Mouse (Mus musculus): ENCODE measurements around the gene Zc3hav1l.

Gene Zc3hav1l

DNA sequence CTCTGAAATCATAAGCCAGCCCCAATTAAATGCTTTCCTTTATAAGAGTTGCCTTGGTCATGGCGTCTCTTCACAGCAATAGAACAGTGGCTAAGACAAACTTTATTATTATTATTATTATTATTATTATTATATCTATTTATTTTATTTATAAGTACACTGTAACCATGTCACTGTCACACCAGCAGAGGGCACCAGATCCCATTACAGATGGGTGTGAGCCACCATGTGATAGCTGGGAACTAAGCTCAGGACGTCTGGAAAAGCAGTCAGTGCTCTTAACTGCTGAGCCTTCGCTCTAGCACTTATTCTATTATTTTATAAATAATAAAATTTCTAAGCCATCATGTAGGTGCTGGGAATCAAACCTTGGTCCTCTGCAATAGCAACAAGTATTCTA, 5.4 kb downstream of the Zc3hav1l start:
- in situ Hi-C loops (cut with MboI; ENCODE audit: low pct_unique_long_range_greater_than_20kb in 1 of 2, low sequenced_read_pairs in 2 of 2, unreplicated experiment in 1 of 2) = loop anchor here in 1 of 2 experiments (25.0 kb wide), 1 partner anchor 406 kb away; no protein-coding TSS in a partner anchor

DNA sequence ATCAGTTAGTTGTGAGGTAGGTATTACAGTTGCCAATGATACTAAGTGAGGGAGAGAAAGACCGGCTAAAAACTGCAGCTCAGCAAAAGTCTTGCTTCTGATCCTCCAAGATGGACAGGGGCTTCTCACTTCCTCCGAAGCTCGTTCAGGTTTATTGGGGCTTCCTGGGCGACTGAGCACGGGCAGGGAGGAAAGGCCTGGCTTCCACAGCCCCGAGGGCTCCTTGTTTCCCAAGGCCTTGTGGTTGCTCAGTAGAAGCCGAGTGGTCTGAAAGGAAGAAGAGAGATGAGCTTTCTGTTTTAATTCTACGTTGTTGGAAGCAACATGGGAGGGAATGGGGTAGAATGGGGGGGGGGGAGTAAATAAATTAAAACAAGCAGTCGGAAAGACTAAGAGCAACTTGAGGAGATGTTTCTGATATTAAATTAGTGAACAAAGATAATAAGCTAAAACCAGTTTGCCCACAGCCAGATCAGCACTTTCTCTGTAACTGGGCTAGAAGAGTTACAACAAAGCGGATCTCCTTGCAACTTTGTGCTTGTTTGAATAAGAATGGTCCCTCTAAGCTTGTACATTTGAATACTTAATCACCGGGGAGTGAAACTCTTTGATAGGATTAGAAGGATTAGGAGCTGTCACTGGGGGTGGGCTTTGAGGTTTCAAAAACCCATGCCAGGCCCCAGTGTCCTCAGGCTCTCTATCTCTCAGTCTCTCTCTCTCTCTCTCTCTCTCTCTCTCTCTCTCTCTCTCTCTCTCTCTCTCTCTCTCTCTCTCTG, 6.0 kb downstream of the Zc3hav1l start:
- in situ Hi-C loops (cut with MboI; ENCODE audit: low pct_unique_long_range_greater_than_20kb in 1 of 2, low sequenced_read_pairs in 2 of 2, unreplicated experiment in 1 of 2) = loop anchor here in 1 of 2 experiments (25.0 kb wide), 1 partner anchor 406 kb away; no protein-coding TSS in a partner anchor

DNA sequence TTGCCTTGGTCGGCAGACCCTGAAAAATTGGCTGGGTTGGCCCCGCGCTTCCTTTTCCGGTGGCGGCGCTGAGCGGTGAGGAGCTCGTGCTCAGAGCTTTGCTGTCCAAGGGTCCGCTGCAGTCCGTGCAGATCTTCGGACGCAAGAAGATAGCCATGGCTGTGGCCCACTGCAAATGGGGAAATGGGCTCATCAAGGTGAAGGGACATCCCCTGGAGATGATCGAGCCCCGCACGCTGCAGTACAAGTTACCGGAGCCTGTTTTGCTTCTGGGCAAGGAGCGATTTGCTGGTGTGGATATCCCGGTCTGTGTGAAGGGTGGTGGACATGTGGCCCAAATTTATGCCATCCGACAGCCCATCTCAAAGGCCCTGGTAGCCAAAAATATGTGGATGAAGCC, 14.6 kb downstream of the Zc3hav1l start:
- in situ Hi-C loops (cut with MboI; ENCODE audit: low pct_unique_long_range_greater_than_20kb in 1 of 2, low sequenced_read_pairs in 2 of 2, unreplicated experiment in 1 of 2) = loop anchor here in 1 of 2 experiments (25.0 kb wide), 1 partner anchor 397 kb away; no protein-coding TSS in a partner anchor

DNA sequence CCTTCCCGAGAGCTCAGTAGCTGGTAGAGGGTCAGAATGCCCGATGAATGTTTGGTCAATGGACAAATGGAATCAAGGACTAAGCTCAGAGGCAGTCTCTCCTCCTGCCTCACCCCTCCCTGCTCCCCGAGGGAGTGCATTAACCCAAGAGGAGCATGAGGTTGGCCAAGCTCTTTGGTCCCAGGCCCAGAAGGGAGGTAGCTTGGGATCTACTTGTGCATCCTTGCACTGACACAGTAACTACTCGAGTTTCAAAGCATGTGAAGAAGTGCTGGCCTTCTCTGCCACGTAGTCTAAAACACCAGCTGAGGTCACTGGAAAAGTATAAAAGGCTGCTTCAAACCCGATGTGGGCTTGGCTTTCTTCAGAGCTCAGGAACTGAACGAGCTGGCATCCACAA, 34.6 kb downstream of the Zc3hav1l start:
- in situ Hi-C loops (cut with MboI; ENCODE audit: low pct_unique_long_range_greater_than_20kb in 1 of 2, low sequenced_read_pairs in 2 of 2, unreplicated experiment in 1 of 2) = loop anchor here in 1 of 2 experiments (5.0 kb wide), 1 partner anchor 107 kb away; no protein-coding TSS in a partner anchor

DNA sequence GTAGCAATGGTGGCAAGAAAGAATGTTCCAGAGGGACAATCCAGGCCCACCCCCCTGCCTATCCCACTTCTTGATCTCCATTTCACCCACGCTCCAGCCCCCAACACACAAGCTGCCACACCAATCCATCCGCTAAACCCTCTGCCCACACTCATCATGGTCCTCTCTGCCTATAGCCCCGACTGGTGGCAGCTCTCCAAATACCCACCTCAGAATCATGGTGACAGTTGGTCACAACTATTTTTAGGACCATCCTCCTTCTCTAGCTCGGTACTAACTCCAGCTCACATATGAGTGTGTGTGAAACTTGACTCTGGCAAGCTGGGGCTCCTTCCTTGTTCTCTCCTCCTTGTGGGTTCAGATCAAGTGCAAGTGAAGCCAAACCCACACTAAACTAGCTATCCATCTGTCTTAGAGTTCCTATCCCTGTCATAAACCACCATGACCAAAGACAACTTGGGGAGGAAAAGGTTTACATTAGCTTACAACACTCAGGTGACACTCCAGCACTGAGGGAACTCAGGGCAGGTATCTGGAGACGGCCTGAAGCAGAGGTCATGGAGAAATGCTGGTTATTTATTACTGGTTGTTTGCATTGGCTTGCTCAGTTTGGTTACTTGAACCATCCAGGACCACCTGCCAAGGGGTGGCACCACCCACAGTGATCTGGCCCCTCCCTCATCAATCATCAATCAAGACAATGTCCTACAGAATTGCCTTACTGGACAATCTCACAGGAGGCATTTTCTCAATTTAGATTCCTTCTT, 35.5 kb downstream of the Zc3hav1l start:
- in situ Hi-C loops (cut with MboI; ENCODE audit: low pct_unique_long_range_greater_than_20kb in 1 of 2, low sequenced_read_pairs in 2 of 2, unreplicated experiment in 1 of 2) = loop anchor here in 1 of 2 experiments (5.0 kb wide), 1 partner anchor 106 kb away; no protein-coding TSS in a partner anchor

DNA sequence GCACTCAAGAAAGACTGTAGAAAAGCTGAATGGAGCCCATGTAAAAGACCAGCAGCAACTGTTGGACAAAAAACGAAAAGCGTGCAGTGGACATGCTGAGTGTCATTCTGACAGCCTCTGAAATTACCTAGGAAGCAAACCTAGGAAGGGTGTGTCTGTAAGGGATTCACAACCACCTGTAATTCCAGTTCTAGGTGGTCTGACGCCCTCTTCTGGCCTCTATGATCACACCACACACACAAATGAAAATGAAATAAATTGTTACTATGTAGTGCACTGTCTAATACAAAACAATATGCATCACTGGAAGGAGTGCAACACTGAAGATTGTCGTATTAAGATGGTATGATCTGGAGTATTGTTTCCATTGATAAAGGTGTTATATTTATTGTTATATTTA, 37.2 kb downstream of the Zc3hav1l start:
- in situ Hi-C loops (cut with MboI; ENCODE audit: low pct_unique_long_range_greater_than_20kb in 1 of 2, low sequenced_read_pairs in 2 of 2, unreplicated experiment in 1 of 2) = loop anchor here in 1 of 2 experiments (5.0 kb wide), 1 partner anchor 105 kb away; no protein-coding TSS in a partner anchor

DNA sequence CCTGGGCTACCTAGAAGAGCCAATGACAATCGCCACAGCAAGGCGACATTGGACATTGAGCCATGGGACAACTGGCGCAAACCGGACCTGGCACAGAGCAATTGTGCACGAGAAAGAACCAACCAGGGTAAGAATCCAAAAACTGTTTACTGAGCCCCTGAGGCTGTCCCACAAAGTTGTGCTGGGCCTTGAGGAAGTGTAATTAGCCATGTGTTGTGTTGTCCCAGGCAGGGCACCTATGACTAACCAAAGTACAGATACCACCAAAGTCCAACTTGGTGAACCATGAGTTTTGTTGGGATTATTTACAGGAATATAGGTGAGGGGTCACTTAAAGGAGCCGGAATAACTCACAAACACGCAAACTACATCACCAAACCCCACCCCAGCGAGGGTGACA, 41.6 kb downstream of the Zc3hav1l start:
- in situ Hi-C loops (cut with MboI; ENCODE audit: low pct_unique_long_range_greater_than_20kb in 1 of 2, low sequenced_read_pairs in 2 of 2, unreplicated experiment in 1 of 2) = no loop called here

DNA sequence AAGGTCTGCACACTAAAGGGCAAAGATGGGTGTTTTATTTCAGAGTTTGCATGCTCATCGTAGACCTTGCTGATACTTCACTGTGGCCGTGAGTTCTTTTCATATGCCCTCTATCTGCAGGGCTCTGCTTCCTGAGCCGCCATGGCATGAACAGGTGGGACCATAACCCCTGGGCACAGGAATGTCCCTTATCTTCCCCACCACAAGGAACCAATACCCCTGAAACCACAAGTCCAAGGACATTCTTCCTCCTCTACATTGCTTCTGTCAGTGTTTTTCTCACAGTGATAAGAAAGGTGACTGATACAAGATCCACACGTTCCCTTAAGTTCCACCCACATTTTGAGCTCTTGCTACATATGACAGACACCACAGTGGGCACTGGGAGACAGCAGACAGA, 42.3 kb downstream of the Zc3hav1l start:
- in situ Hi-C loops (cut with MboI; ENCODE audit: low pct_unique_long_range_greater_than_20kb in 1 of 2, low sequenced_read_pairs in 2 of 2, unreplicated experiment in 1 of 2) = no loop called here

DNA sequence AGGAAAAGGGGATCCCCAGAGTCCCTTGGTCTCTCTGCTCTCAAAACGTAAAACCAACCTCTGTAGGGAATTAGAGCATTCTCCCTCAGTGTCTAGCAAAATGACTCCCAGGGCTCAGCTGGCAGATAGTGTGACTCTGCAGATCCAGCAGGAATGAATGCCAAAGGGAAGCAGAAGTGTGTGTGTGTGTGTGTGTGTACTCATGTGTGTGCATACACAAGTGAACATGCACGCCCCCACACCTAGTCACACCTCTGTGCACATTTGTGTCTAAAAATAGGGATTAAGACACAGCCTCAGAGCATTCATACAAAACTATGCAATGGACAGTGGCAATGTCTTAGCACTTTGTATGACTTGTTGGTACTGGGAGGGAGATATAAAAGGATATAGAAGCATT, 43.3 kb downstream of the Zc3hav1l start:
- in situ Hi-C loops (cut with MboI; ENCODE audit: low pct_unique_long_range_greater_than_20kb in 1 of 2, low sequenced_read_pairs in 2 of 2, unreplicated experiment in 1 of 2) = no loop called here

DNA sequence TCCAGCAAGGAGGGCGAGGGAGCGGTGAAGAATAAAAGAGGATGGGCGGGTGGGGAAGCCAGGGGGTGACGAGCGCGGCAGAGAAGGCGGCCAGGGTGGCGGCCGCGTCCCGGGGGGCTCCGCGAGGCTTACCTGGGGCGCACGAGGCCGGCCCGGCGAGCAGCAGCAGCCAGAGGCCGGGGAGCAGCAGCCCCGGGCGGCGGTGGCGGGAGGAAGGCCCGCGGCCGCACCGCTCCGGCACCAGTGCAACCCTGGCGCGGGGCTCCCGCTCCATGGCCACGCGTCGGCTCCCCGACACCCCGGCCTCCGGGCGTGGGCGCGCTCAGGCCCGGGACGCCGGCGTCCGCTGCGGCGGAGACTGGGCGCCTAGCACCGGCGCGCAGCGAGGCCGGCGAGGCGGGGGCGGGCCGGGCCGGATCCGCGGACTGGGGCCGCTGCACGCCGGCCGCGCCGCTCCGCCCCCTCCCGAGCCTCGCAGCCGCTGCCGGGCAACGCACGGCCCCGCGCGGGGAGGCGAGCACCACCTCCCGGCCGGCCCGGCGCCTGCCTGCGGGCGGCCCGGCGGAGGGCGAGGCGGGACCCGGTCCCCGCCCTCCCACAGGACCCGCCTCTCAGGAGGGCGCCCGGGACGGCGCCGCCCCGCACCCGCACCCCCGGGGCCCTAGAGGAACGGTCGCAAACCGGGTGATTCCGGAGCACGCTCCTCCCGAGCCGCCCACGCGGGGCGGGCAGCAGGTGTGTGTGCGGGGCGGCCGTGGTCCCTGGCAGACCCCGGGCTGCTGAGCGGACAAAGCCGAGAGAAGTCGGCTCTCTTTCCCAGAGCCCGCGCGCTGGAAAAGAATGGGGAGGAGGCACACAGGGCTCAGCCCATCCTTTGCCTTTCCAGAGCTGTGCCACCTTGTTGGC, 45.1 kb downstream of the Zc3hav1l start, which contains the start of gene D630045J12Rik:
Gene D630045J12Rik, minus strand, starts transcription at position 274 of the 906 bp plus-strand sequence.
- in situ Hi-C loops (cut with MboI; ENCODE audit: low pct_unique_long_range_greater_than_20kb in 1 of 2, low sequenced_read_pairs in 2 of 2, unreplicated experiment in 1 of 2) = no loop called here

DNA sequence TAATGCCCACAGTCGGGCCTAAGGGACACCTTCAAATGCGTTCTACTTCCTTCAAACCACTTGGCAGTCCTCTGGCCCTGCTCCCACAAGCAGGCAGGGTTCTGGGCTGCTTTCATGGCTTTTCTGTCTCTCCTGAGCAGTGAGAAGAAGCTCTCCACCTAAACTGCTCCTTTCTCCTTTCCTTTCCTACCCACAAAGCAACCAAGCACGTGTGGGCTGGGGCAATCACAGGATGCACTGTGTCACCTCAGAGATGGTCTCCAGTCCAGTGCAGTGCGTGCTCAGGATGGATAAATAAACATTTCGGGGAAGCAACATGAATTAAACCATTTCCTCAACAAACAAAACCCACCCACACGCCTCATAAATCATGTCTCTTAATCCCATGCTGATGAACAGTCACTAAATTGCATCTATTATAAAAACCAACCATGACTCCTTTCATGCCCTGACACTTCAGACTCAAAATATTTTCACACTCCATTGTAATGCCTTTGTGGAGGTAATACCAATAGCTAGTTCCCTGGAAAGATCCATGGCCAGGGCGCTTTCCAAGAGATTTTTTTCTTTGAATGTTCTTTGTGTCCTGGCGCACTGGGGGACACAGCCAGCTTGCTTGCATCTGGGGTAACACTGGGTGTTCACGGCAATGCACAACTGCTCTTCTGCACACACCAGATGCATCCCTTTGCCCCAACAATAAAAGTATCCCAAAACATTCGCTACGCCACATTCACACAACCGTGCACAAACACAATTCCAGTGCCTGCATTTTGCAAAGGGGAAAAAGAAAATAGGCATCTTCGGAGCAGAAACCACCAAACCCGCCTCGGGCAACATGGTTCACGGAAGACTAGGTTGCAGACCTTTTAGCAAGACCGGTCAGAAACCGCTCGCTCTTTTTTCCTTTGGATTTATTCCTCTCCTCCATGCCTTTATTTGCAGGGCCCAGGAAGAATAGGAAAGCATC, 46.0 kb downstream of the Zc3hav1l start:
- in situ Hi-C loops (cut with MboI; ENCODE audit: low pct_unique_long_range_greater_than_20kb in 1 of 2, low sequenced_read_pairs in 2 of 2, unreplicated experiment in 1 of 2) = no loop called here

DNA sequence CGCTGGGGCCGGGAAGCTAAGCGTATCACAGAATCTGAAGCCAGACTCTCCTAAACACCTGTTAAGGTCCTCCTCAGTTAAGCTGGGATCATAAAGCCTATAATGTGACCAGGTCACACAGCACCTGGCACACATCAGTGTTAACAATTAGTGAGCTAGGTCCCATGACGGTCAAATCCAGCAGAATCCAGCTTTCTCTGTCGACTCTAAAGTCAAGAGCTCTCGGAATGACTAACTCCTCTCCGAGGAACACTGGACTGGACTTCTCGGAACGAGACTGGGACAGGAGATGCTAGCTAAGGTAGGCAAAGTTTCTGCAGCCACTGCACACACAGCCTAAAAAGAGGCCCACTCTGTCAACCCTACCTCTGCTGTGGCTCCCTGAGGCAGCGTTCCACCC, 46.9 kb downstream of the Zc3hav1l start:
- in situ Hi-C loops (cut with MboI; ENCODE audit: low pct_unique_long_range_greater_than_20kb in 1 of 2, low sequenced_read_pairs in 2 of 2, unreplicated experiment in 1 of 2) = no loop called here

DNA sequence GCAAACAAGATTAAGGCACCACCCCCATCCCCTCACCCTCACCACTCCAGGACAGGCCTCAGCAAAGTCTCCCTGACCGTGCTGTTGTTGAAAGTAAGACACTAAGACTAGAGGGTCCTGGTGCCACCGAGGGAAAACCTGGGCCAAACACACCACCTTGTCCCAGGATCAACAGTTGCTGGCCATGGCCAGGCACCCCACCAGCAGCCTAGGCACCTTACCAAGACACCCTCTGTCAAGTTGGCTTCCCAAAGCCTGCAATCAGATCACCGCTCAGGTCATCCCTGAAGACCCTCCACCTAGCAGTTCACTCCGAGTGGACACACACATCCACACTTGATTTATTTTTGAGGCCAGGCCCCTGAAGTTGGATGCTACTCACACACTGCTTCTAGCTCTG, 47.6 kb downstream of the Zc3hav1l start:
- in situ Hi-C loops (cut with MboI; ENCODE audit: low pct_unique_long_range_greater_than_20kb in 1 of 2, low sequenced_read_pairs in 2 of 2, unreplicated experiment in 1 of 2) = no loop called here

DNA sequence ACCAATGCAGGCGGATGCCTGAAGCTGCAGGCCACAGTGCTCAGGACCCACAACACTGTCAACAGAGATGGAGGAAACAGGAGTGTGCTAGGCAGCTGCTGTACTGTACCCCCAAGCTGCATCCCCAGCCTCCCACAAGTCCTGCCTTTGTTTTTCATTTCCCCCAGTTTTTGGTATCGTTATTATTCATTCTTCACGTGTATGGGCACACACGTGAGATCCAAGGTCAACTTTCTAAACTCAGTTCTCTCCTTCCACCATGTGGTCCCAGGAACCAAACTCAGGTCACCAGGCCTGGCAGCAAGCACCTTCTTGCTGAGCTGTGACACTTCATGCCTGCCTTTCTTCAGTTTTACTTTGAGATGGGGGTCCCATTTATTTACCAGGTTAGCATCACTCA, 51.7 kb downstream of the Zc3hav1l start:
- in situ Hi-C loops (cut with MboI; ENCODE audit: low pct_unique_long_range_greater_than_20kb in 1 of 2, low sequenced_read_pairs in 2 of 2, unreplicated experiment in 1 of 2) = no loop called here

DNA sequence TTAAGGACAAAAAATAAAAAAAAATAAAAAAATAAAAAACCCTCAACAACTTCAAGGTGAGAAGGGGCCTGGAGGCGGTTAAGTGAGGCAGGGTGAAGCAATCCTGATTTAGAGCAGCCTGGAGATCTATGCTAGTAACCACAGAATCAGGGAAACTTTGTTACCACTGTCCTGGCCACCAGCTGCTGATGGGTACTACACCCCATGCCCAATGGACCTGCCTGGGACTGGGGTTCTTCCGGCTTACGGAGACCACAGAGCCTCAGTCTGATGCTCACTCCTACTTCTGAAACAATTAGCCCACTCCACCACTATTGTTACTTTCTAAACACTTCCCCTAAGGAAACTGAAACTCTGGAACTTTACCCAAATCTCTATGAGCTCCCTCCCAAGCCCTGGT, 54.3 kb downstream of the Zc3hav1l start:
- in situ Hi-C loops (cut with MboI; ENCODE audit: low pct_unique_long_range_greater_than_20kb in 1 of 2, low sequenced_read_pairs in 2 of 2, unreplicated experiment in 1 of 2) = no loop called here

DNA sequence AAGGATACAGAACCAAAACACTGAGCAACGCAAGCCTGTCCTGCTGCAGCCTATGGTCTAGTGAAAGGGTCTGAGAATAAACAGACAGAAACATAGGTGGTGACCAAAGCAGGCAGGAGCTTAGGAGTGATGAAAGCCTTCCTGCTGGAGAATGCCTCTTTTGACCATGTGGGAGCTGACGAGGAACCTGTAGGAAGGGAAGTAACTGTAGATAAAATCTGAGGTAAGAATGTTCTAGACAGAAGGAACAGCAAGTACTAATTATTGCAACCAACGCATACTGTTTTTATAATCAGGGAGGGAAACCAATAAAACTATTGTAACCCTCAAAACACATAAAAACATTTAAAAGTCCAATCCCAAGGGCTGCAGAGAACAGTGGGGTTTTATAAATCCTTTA, 54.9 kb downstream of the Zc3hav1l start:
- in situ Hi-C loops (cut with MboI; ENCODE audit: low pct_unique_long_range_greater_than_20kb in 1 of 2, low sequenced_read_pairs in 2 of 2, unreplicated experiment in 1 of 2) = no loop called here

DNA sequence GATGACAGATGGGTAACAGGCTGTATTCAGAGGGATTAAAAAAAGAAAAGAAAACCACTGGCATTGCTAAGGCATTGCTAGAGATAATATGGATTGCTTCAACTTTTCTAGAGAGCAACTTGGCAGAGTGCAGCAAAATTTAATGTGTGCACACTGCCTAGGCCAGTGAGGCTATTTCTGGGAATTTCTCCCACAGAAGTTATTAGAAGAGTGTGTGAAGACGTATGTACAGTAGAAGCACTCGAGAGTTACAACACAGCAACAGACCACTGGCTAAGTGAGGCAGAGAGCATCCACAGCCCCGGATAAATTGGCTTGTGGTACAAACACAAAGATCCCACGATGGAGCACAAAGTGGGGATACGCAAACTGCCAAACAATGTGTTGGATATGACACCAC, 56.2 kb downstream of the Zc3hav1l start:
- in situ Hi-C loops (cut with MboI; ENCODE audit: low pct_unique_long_range_greater_than_20kb in 1 of 2, low sequenced_read_pairs in 2 of 2, unreplicated experiment in 1 of 2) = no loop called here

Data from mouse embryonic stem cell (cell line).